Mouse (Mus musculus) gastrocnemius, postnatal 10 days (tissue): Measurements from ENCODE around the gene Hpse2. TPM values are rescaled to one million over a fixed set of nuclear protein-coding genes. Genes with fewer than 3 reads are reported as not detected.

Source experiments
- DNase-seq: peaks from one replicate; pipeline ENCODE4 v3.0.0; 2021; ENCODE audit warnings: mixed read lengths
- total RNA-seq, 2 experiments: library from RNA; stranded (reverse); gene quantifications; 2 replicates each; pipeline ENCODE4 v1.2.3; 2021

The Hpse2 gene
- total RNA-seq, 2 experiments from 2014 or later: 0.09 to 0.16 TPM

- DNase-seq: no peak
Observed at GRCm38 (mm10) chr19:42965171-42965570, 423.0 kb downstream of the Hpse2 start.

- DNase-seq: no peak
Observed at GRCm38 (mm10) chr19:42948114-42948636, 440.0 kb downstream of the Hpse2 start.

GRCm38 (mm10) chr19:42937544-42937943 is 450.6 kb downstream of the Hpse2 start:
- DNase-seq: no peak

GRCm38 (mm10) chr19:42936661-42937193 is 451.4 kb downstream of the Hpse2 start:
- DNase-seq: no peak

DNA sequence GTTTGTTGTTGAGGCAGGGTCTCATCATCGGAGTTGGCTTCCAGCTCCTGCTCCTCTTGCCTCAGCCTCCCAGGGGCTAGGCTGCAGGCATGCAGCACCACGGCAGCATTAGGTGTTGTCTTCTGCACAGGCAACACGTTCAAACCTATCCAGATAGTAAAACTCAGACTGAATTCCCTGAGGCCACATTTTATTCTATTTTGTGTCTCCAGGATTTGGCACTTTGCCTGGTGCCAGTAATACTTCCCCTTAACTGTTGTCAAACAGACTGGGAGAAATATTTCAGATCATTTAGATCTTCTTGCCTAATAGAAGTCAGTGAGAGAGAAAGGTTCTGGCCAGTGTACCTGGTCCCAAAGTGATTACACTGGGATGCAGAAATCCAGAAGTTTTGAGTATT is 458.5 kb downstream of the Hpse2 start:
- DNase-seq: no peak

GRCm38 (mm10) chr19:42928271-42928670 is 459.9 kb downstream of the Hpse2 start:
- DNase-seq: no peak

DNA sequence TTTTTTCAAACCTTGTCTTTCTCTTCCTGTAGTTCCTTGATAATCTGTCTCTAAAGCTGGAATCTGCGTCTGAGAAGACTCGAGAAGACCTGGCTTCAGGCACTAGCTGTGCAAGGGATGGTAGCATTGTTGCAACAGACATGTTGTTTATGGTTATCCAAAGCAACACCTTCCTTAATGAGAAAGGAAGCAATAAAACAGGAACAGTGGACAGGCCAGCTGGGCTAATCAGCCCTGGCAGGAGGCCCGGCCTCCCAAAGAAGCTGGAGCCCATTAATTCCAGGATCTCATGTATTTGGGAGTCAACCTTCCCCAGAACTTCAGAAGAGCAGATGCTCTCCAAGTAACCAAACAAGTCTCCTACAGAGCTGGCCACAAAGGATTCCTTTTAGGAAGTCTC is 465.5 kb downstream of the Hpse2 start:
- peak; percentile 12 for DNase-seq

GRCm38 (mm10) chr19:42913703-42914102 is 474.5 kb downstream of the Hpse2 start:
- no peak for DNase-seq

- DNase-seq: no peak
Observed at GRCm38 (mm10) chr19:42909719-42910118, 478.4 kb downstream of the Hpse2 start.

DNA sequence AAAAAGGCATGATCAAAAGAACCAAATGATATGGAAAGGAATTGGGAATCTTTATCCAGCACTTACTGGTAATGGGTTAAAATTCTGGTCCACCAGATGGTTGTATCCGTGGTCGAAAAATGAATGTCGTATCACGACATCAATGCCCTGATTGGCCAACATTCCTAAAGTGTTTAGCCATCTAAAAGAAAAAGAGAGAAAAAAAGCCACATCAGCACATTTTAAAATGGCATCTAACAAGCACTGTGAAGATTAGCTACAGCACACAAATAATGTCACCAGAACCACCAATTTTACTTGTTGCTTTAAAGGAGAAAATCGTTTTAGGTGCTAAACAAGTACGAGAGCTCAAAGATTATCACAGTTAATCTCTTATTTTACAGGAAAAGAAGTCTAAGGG is 479.6 kb downstream of the Hpse2 start:
- no peak for DNase-seq

- DNase-seq: no peak
Observed at GRCm38 (mm10) chr19:42906328-42906727, 481.8 kb downstream of the Hpse2 start.

DNA sequence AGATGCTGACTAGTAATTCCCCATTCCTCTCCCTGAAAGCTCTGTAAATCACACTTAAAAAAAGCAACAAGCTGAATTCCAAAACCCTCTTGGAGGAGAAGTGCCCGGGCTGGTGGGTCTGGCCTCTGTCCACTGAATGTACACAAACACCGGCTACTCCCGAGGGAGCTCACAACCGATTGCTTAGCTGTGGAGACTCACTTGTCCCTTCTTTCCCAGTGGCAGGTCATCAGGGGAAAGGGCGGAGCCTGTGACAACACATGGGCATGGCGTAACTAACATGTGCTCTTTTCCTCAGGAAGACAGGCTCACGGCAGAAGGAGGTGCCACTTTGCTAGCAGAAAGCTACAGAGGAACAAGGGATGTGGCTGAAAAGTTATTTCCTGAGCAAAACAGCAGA is 483.4 kb downstream of the Hpse2 start:
- no peak for DNase-seq

DNA sequence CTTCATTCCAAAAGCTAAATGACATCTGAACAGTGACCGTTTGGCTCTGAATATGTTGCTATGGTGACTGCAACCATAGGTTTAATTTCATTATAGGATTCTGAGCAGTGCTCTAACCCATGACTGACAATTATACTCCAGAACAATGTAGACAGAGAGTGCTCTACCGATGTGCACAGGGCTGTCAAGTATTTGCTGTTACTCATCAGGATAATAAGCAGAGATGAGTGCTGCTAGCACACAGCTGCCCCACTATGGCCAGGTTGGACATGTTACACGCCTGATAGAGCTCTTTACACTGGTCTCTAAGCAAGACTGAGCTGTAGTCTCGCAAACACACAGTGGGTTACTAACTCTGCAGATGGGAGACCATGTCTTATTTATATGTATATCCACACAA is 483.9 kb downstream of the Hpse2 start:
- DNase-seq: no peak

DNA sequence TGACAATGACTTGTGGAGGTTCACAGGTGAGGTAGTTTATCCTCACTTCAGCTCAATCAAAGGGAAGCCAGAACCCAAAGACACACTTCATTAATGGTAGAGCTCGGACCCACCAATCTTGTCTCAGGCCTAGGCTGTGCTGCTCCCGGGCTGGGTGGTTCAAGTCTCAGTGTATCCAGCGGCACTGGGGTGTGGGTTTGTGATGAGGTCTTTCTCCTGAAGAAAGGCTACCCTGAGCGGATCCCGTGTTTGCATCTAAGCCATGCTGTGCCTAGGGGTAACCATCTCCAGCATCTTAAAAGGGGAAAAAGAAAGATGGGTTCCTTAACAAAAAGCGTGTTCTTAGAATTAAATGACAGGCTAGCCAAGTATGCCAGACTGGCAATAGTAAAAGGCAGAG is 484.3 kb downstream of the Hpse2 start:
- DNase-seq: no peak

GRCm38 (mm10) chr19:42902410-42903021 is 485.6 kb downstream of the Hpse2 start:
- DNase-seq: no peak

- DNase-seq: no peak
Observed at GRCm38 (mm10) chr19:42891599-42891998, 496.6 kb downstream of the Hpse2 start.

DNA sequence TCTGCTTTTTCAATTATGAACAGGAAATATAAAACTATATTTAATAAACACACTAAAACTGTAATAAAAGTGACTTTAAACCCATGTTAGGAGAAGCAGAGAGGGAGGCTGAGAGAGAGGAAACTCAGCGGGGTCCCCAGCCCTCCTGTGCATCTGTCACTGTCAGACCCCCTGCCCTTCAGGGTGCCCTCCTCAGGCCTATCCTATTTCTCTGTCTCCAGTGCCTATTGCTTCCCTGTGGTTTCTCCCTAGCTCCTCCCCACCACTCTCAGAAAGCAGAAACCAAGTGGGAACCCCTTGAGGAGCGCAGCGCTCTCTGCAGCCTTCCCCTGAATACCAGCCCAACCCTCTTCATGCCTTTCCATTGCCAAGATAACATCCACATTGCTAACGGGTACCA is 510.5 kb downstream of the Hpse2 start:
- DNase-seq: no peak

GRCm38 (mm10) chr19:42876563-42876962 is 511.6 kb downstream of the Hpse2 start:
- DNase-seq: no peak

GRCm38 (mm10) chr19:42869663-42870530 is 518.3 kb downstream of the Hpse2 start:
- DNase-seq: no peak

DNA sequence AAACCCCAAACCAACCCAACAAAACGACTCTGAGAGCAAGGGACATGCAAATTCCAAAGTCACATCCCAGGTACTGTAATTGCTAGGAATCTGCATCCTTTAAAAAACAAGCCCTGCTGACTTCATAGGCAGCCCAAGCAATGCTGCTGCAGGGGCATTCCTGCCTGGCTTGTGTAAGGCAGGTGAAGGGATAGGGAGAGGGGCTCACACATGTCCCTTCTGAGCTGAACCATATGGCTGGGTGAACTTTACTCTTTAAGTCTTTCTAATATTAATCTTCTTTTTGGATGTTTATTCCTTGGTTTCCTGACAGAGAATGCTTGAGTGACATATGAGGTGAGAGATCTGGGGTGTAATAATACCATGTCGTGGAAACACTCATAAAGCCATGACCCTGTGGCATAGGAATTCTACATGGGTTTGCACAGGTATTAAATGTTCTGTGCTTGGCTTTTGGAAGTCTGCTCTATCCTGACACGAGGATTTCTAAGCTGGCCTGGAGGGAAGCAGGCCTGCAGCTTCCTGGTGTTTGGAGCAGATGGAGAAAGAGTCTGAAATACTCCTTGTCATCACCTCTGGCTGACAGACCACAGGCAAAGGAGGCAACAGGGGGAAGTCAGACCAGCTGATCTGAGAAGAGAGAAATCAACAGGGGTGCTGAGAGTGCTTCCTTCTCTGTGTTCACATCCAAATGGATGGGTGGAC is 519.0 kb downstream of the Hpse2 start:
- DNase-seq: no peak

GRCm38 (mm10) chr19:42863013-42863412 is 525.1 kb downstream of the Hpse2 start:
- DNase-seq: no peak

GRCm38 (mm10) chr19:42857096-42857495 is 531.1 kb downstream of the Hpse2 start:
- DNase-seq: no peak

- DNase-seq: no peak
Observed at GRCm38 (mm10) chr19:42855649-42856048, 532.5 kb downstream of the Hpse2 start.
